Mouse (Mus musculus) midbrain, embryonic 16.5 days (tissue): Measurements from ENCODE around the gene Mbtd1. TPM values are rescaled to one million over a fixed set of nuclear protein-coding genes. Genes with fewer than 3 reads are reported as not detected.
A peak's percentile ranks its signal among the peaks of the same experiment; 100 is the strongest.

ENCODE experiments used
- ATAC-seq: fragments of 200-750 bp; cut with Nextera tagmentation; 2 replicates; pipeline ENCODE4 v1.8.0; 2017; ENCODE audit warnings: moderate TSS enrichment
- H3K27ac ChIP-seq: fragments of 300-500 bp; sonication (generic); 2 replicates; pipeline ENCODE4 v1.5.1; 2014; ENCODE audit warnings: mild to moderate bottlenecking, low read length, mixed read lengths
- H3K27me3 ChIP-seq: fragments of 300-500 bp; sonication (generic); 2 replicates; pipeline ENCODE4 v1.6.1; 2014; ENCODE audit warnings: low read depth, low read length, mixed read lengths; ENCODE audit not compliant: control insufficient read depth, insufficient read depth
- H3K36me3 ChIP-seq: fragments of 300-500 bp; sonication (generic); 2 replicates; pipeline ENCODE4 v1.6.1; 2014; ENCODE audit warnings: mild to moderate bottlenecking, low read length, moderate library complexity, mixed read lengths; ENCODE audit not compliant: control insufficient read depth, insufficient read depth
- H3K4me1 ChIP-seq: fragments of 300-500 bp; sonication (generic); 2 replicates; pipeline ENCODE4 v1.6.1; 2014; ENCODE audit warnings: mild to moderate bottlenecking, low read length, mixed read lengths; ENCODE audit not compliant: control insufficient read depth, insufficient read depth
- H3K4me2 ChIP-seq: fragments of 300-500 bp; sonication (generic); 2 replicates; pipeline ENCODE4 v1.6.1; 2014; ENCODE audit warnings: mild to moderate bottlenecking, low read length, mixed read lengths
- H3K4me3 ChIP-seq: fragments of 300-500 bp; sonication (generic); 2 replicates; pipeline ENCODE4 v1.5.1; 2014; ENCODE audit warnings: low read depth, mild to moderate bottlenecking, low read length, moderate library complexity, mixed read lengths
- H3K9ac ChIP-seq: fragments of 300-500 bp; sonication (generic); 2 replicates; pipeline ENCODE4 v1.6.1; 2014; ENCODE audit warnings: low read depth, low read length, mixed read lengths
- H3K9me3 ChIP-seq: fragments of 300-500 bp; sonication (generic); replicated peaks from 2 replicates; pipeline ENCODE4 v1.6.1; 2014; ENCODE audit warnings: mild to moderate bottlenecking, low read length, mixed read lengths; ENCODE audit not compliant: control insufficient read depth, poor library complexity, severe bottlenecking
- WGBS: fragments of 180-500 bp; shearing (Covaris S2); extraction: QIAGEN DNeasy Blood & Tissue Kit; methylation state at CpG from one replicate; pipeline ENCODE4 v1.1.7; 2014; 5-methylcytosine and 5-hydroxymethylcytosine counted together
- polyA plus RNA-seq: library from polyadenylated mRNA; unstranded; fragments of >200 nt; fragmentation: Nextera tagmentation; extraction: Ambion mirVana; gene quantifications from 2 replicates; pipeline ENCODE4 v1.2.1, GENCODE M21; 2015

The Mbtd1 gene
- polyA plus RNA-seq, 1 experiment from 2014 or later = 19.8 TPM

- no peak for ATAC-seq
- Histone ChIP-seq H3K4me3 (peak overlapping the region; percentile 62), H3K4me1 (peaks cover 30% of the 10 kb centered on the region), H3K4me2 (peak overlapping the region; percentile 81), H3K9me3 (no peaks in the 10 kb centered on the region), H3K27me3 (no peaks in the 10 kb centered on the region), H3K36me3 (peaks cover 6% of the 10 kb centered on the region; the same call in 1 of the 2 replicates), H3K9ac (peak overlapping the region; percentile 78; the same call in 1 of the 2 replicates), H3K27ac (no peak overlapping the region; the same call in 1 of the 2 replicates)
- 93% methylated on average over 4 of the region's 4 CpGs for WGBS
Measured at GRCm38 (mm10) chr11:93884068-93884467, 1.6 kb upstream of the Mbtd1 start.

GRCm38 (mm10) chr11:93884901-93885571 lies 616 bp upstream of the Mbtd1 start:
- Histone ChIP-seq H3K36me3 (peaks cover 6% of the 10 kb centered on the region; the same call in 1 of the 2 replicates), H3K27me3 (no peaks in the 10 kb centered on the region), H3K4me3 (peak overlapping the region; percentile 62), H3K9ac (peak overlapping the region; percentile 78), H3K4me2 (peak overlapping the region; percentile 81), H3K4me1 (peaks cover 31% of the 10 kb centered on the region), H3K9me3 (no peaks in the 10 kb centered on the region), H3K27ac (peak overlapping the region; percentile 95)
- WGBS = under 1% methylated on average over 70 of the region's 81 CpGs
- ATAC-seq = peak; percentile 49

GRCm38 (mm10) chr11:93886411-93887079 lies 893 bp downstream of the Mbtd1 start:
- no peak for ATAC-seq
- H3K27me3 ChIP-seq = no peaks in the 10 kb centered on the region
- WGBS = under 1% methylated on average over 33 of the region's 34 CpGs

GRCm38 (mm10) chr11:93887080-93887447 lies 1.4 kb downstream of the Mbtd1 start:
- Histone ChIP-seq H3K27ac (no peak overlapping the region), H3K9ac (peak overlapping the region; percentile 78), H3K9me3 (no peaks in the 10 kb centered on the region), H3K27me3 (no peaks in the 10 kb centered on the region), H3K36me3 (no peaks in the 10 kb centered on the region), H3K4me3 (peak overlapping the region; percentile 62), H3K4me1 (peaks cover 34% of the 10 kb centered on the region), H3K4me2 (peak overlapping the region; percentile 90)
- whole genome bisulfite sequencing = 4% methylated on average over 4 of the region's 4 CpGs
- ATAC-seq = no peak

More at GRCm38 (mm10) chr11:93886411-93887079, 893 bp downstream of the Mbtd1 start:
- peak overlapping the region; percentile 90 for H3K4me2 ChIP-seq
- no peaks in the 10 kb centered on the region for H3K36me3 ChIP-seq
- H3K27ac ChIP-seq = peak overlapping the region; percentile 95
- peak overlapping the region; percentile 62 for H3K4me3 ChIP-seq
- no peaks in the 10 kb centered on the region for H3K9me3 ChIP-seq
- peak overlapping the region; percentile 78 for H3K9ac ChIP-seq
- peaks cover 34% of the 10 kb centered on the region for H3K4me1 ChIP-seq

- ATAC-seq = no peak
- WGBS = 84% methylated on average over 3 of the region's 3 CpGs
- no peaks in the 10 kb centered on the region for H3K9me3 ChIP-seq
- no peaks in the 10 kb centered on the region for H3K4me1 ChIP-seq
- H3K36me3 ChIP-seq = 0 out of 2 replicates have a peak, but pooled peaks cover 2% of the 10 kb centered on the region
- H3K4me3 ChIP-seq = no peak overlapping the region
- no peak overlapping the region for H3K4me2 ChIP-seq
- H3K9ac ChIP-seq = no peak overlapping the region
- no peak overlapping the region for H3K27ac ChIP-seq
- no peaks in the 10 kb centered on the region for H3K27me3 ChIP-seq
Measured at GRCm38 (mm10) chr11:93897732-93898131, 12.1 kb downstream of the Mbtd1 start.

- WGBS = 82% methylated on average over 4 of the region's 4 CpGs
- H3K4me3 ChIP-seq = no peak overlapping the region
- ATAC-seq = no peak
- peaks cover 21% of the 10 kb centered on the region for H3K36me3 ChIP-seq
- H3K27ac ChIP-seq = no peak overlapping the region
- H3K27me3 ChIP-seq = no peaks in the 10 kb centered on the region
- no peaks in the 10 kb centered on the region for H3K4me1 ChIP-seq
- H3K9ac ChIP-seq = no peak overlapping the region
- no peaks in the 10 kb centered on the region for H3K9me3 ChIP-seq
- H3K4me2 ChIP-seq = no peak overlapping the region
Measured at GRCm38 (mm10) chr11:93906834-93907233, 21.2 kb downstream of the Mbtd1 start.

- Histone ChIP-seq H3K4me1 (no peaks in the 10 kb centered on the region), H3K27ac (no peak overlapping the region), H3K36me3 (peaks cover 21% of the 10 kb centered on the region), H3K4me3 (no peak overlapping the region), H3K27me3 (no peaks in the 10 kb centered on the region), H3K9ac (no peak overlapping the region), H3K4me2 (no peak overlapping the region), H3K9me3 (no peaks in the 10 kb centered on the region)
- WGBS = 93% methylated on average over 3 of the region's 3 CpGs
- ATAC-seq = no peak
Measured at GRCm38 (mm10) chr11:93907839-93908238, 22.2 kb downstream of the Mbtd1 start.

- H3K36me3 ChIP-seq = peaks cover 26% of the 10 kb centered on the region
- WGBS = 95% methylated on average over 9 of the region's 9 CpGs
Measured at GRCm38 (mm10) chr11:93908829-93909228, 23.2 kb downstream of the Mbtd1 start.

GRCm38 (mm10) chr11:93911603-93912002 lies 26.0 kb downstream of the Mbtd1 start:
- H3K4me1 ChIP-seq = no peaks in the 10 kb centered on the region
- no peak overlapping the region for H3K4me3 ChIP-seq
- peaks cover 22% of the 10 kb centered on the region for H3K36me3 ChIP-seq

More at GRCm38 (mm10) chr11:93908829-93909228, 23.2 kb downstream of the Mbtd1 start:
- Histone ChIP-seq H3K4me2 (no peak overlapping the region), H3K9ac (no peak overlapping the region), H3K4me3 (no peak overlapping the region), H3K27ac (no peak overlapping the region), H3K9me3 (no peaks in the 10 kb centered on the region), H3K4me1 (no peaks in the 10 kb centered on the region), H3K27me3 (no peaks in the 10 kb centered on the region)
- ATAC-seq = no peak

More at GRCm38 (mm10) chr11:93911603-93912002, 26.0 kb downstream of the Mbtd1 start:
- Histone ChIP-seq H3K27me3 (no peaks in the 10 kb centered on the region), H3K27ac (no peak overlapping the region), H3K9me3 (no peaks in the 10 kb centered on the region), H3K9ac (no peak overlapping the region), H3K4me2 (no peak overlapping the region)
- no peak for ATAC-seq
- 92% methylated on average over 3 of the region's 3 CpGs for WGBS
